Mouse (Mus musculus) embryonic fibroblast, embryonic 13.5 days (primary cell): ENCODE measurements around the gene Slc41a2.

ENCODE experiments used
- CTCF ChIP-seq: IDR thresholded peaks from 2 replicates; pipeline ENCODE4 v1.5.1; 2011; ENCODE audit warnings: mild to moderate bottlenecking, control low read depth, low read length, moderate library complexity, borderline replicate concordance; ENCODE audit not compliant: insufficient read depth
- POLR2A ChIP-seq: IDR thresholded peaks from 2 replicates; pipeline ENCODE4 v1.6.1; 2011; ENCODE audit warnings: low read depth, mild to moderate bottlenecking, control low read depth, low read length, moderate library complexity

- TF ChIP-seq CTCF (no peak), POLR2A (no peak)
Observed at GRCm38 (mm10) chr10:83248036-83248435, 89.6 kb downstream of the Slc41a2 start.
